Mouse (Mus musculus) cerebellum, adult 2 months (tissue): ENCODE data around the gene Tcl1.

ENCODE experiments used
- CTCF ChIP-seq: fragments of 200-500 bp; IDR thresholded peaks from 2 replicates; pipeline ENCODE4 v1.5.1; 2011; ENCODE audit warnings: low read depth, mild to moderate bottlenecking, control low read depth, low read length, moderate library complexity, borderline replicate concordance; ENCODE audit not compliant: insufficient read depth
- POLR2A ChIP-seq: fragments of 200-500 bp; IDR thresholded peaks from 2 replicates; pipeline ENCODE4 v1.6.1; 2011; ENCODE audit warnings: low read length, control low read depth, borderline replicate concordance; ENCODE audit not compliant: insufficient read depth

GRCm38 (mm10) chr12:105207071-105207470 is 15.5 kb downstream of the Tcl1 start:
- TF ChIP-seq POLR2A = no peak
- no peak for TF ChIP-seq CTCF
